Mouse (Mus musculus): Measurements from ENCODE around the gene Add2.

- TF ChIP-seq CTCF (IDR thresholded peaks at IDR 0.05; ENCODE audit: low read depth, low read length) (no peak), POLR2A (IDR thresholded peaks at IDR 0.05; ENCODE audit: borderline replicate concordance, low read depth, low read length) (no peak)
Observed at GRCm38 (mm10) chr6:86016793-86017350, 11.6 kb upstream of the Add2 start.
